Mouse (Mus musculus): ENCODE data around the gene Prkce.

The Prkce gene

GRCm38 (mm10) chr17:86176722-86177121 is 9.1 kb downstream of the Prkce start:
- DNase-seq = no peak

GRCm38 (mm10) chr17:86183788-86184187 is 16.2 kb downstream of the Prkce start:
- DNase-seq = no peak

GRCm38 (mm10) chr17:86184552-86185209 is 17.1 kb downstream of the Prkce start:
- no peak for DNase-seq

- no peak for DNase-seq
These were observed 18.0 kb downstream of the Prkce start for GRCm38 (mm10) chr17:86185584-86185983.

- DNase-seq = no peak
These were observed 20.2 kb downstream of the Prkce start for GRCm38 (mm10) chr17:86187777-86188176.

- DNase-seq = no peak
These were observed 26.4 kb downstream of the Prkce start for GRCm38 (mm10) chr17:86193979-86194378.

GRCm38 (mm10) chr17:86194921-86195320 is 27.3 kb downstream of the Prkce start:
- no peak for DNase-seq

GRCm38 (mm10) chr17:86198496-86199465 is 31.2 kb downstream of the Prkce start:
- DNase-seq = no peak

GRCm38 (mm10) chr17:86201981-86202380 is 34.4 kb downstream of the Prkce start:
- no peak for DNase-seq

GRCm38 (mm10) chr17:86202972-86203371 is 35.4 kb downstream of the Prkce start:
- DNase-seq = no peak

- peak; percentile 46 for DNase-seq
These were observed 36.2 kb downstream of the Prkce start for GRCm38 (mm10) chr17:86203531-86204450.

GRCm38 (mm10) chr17:86206289-86206688 is 38.7 kb downstream of the Prkce start:
- no peak for DNase-seq

- DNase-seq = no peak
These were observed 40.7 kb downstream of the Prkce start for GRCm38 (mm10) chr17:86208057-86208820.

- DNase-seq = no peak
These were observed 41.2 kb downstream of the Prkce start for GRCm38 (mm10) chr17:86208821-86209186.

- no peak for DNase-seq
These were observed 42.2 kb downstream of the Prkce start for GRCm38 (mm10) chr17:86209680-86210251.

GRCm38 (mm10) chr17:86212204-86212603 is 44.6 kb downstream of the Prkce start:
- DNase-seq = no peak

GRCm38 (mm10) chr17:86214285-86214684 is 46.7 kb downstream of the Prkce start:
- no peak for DNase-seq

- DNase-seq = no peak
These were observed 47.2 kb downstream of the Prkce start for GRCm38 (mm10) chr17:86214741-86215140.

GRCm38 (mm10) chr17:86215771-86216170 is 48.2 kb downstream of the Prkce start:
- DNase-seq = peak; percentile 70

GRCm38 (mm10) chr17:86217468-86217867 is 49.9 kb downstream of the Prkce start:
- no peak for DNase-seq

GRCm38 (mm10) chr17:86218553-86218952 is 51.0 kb downstream of the Prkce start:
- DNase-seq = no peak
